Mouse (Mus musculus): ENCODE measurements around the gene Gm7138.
"Not testable (repeated sequence)": the region's sequence is repeated elsewhere in the genome, so short reads cannot be mapped to it uniquely, and the experiment has no call there.

The Gm7138 gene

GRCm38 (mm10) chr10:77776844-77777243 lies at the start of gene Gm7138:
Gene Gm7138 (minus strand): TSS chr10:77776944.
- DNase-seq (ENCODE audit: extremely low read depth, insufficient read length, low spot score) = not testable (repeated sequence)

- no peak for DNase-seq (ENCODE audit: extremely low read depth, insufficient read length, low spot score)
These were observed 42.5 kb upstream of the Gm7138 start for GRCm38 (mm10) chr10:77819203-77819602.

- no peak for DNase-seq (ENCODE audit: extremely low read depth, insufficient read length, low spot score)
These were observed 41.8 kb upstream of the Gm7138 start for GRCm38 (mm10) chr10:77818523-77818922.

- DNase-seq (ENCODE audit: extremely low read depth, insufficient read length, low spot score) = no peak
These were observed 38.8 kb upstream of the Gm7138 start for GRCm38 (mm10) chr10:77815514-77815913.

- no peak for DNase-seq (ENCODE audit: extremely low read depth, insufficient read length, low spot score)
These were observed 37.6 kb upstream of the Gm7138 start, which contains the start of gene Gm2696 for GRCm38 (mm10) chr10:77814382-77814781. Gene Gm2696 (plus strand): TSS chr10:77814682.

- DNase-seq (ENCODE audit: extremely low read depth, insufficient read length, low spot score) = no peak
These were observed 35.0 kb upstream of the Gm7138 start, which contains the start of gene Gm9507 for GRCm38 (mm10) chr10:77811743-77812142. Gene Gm9507 (minus strand): TSS chr10:77811843.

- DNase-seq (ENCODE audit: extremely low read depth, insufficient read length, low spot score) = no peak
These were observed 27.4 kb upstream of the Gm7138 start for GRCm38 (mm10) chr10:77804095-77804494.

- DNase-seq (ENCODE audit: extremely low read depth, insufficient read length, low spot score) = no peak
These were observed 22.3 kb upstream of the Gm7138 start, which contains the start of gene Gm19668 for GRCm38 (mm10) chr10:77798921-77799508. Gene Gm19668 (minus strand): TSS chr10:77799133.

- DNase-seq (ENCODE audit: extremely low read depth, insufficient read length, low spot score) = not testable (repeated sequence)
These were observed 21.6 kb upstream of the Gm7138 start for GRCm38 (mm10) chr10:77798164-77798920.

- DNase-seq (ENCODE audit: extremely low read depth, insufficient read length, low spot score) = no peak
These were observed 20.9 kb upstream of the Gm7138 start for GRCm38 (mm10) chr10:77797677-77798076.

GRCm38 (mm10) chr10:77794976-77795375 lies 18.2 kb upstream of the Gm7138 start, which contains the start of gene Gm9639:
Gene Gm9639 (minus strand): TSS chr10:77795076.
- DNase-seq (ENCODE audit: extremely low read depth, insufficient read length, low spot score) = no peak

GRCm38 (mm10) chr10:77788621-77789020 lies 11.9 kb upstream of the Gm7138 start:
- DNase-seq (ENCODE audit: extremely low read depth, insufficient read length, low spot score) = no peak

- not testable (repeated sequence) for DNase-seq (ENCODE audit: extremely low read depth, insufficient read length, low spot score)
These were observed 11.1 kb upstream of the Gm7138 start, which contains the start of gene Gm7137 for GRCm38 (mm10) chr10:77787876-77788275. Gene Gm7137 (minus strand): TSS chr10:77788200.

- DNase-seq (ENCODE audit: extremely low read depth, insufficient read length, low spot score) = not testable (repeated sequence)
These were observed 6.7 kb upstream of the Gm7138 start for GRCm38 (mm10) chr10:77783396-77783795.

GRCm38 (mm10) chr10:77782442-77782841 lies 5.7 kb upstream of the Gm7138 start, which contains the start of gene Gm3250:
Gene Gm3250 (minus strand): TSS chr10:77782542.
- not testable (repeated sequence) for DNase-seq (ENCODE audit: extremely low read depth, insufficient read length, low spot score)

- not testable (repeated sequence) for DNase-seq (ENCODE audit: extremely low read depth, insufficient read length, low spot score)
These were observed 4.6 kb downstream of the Gm7138 start for GRCm38 (mm10) chr10:77772142-77772541.

- DNase-seq (ENCODE audit: extremely low read depth, insufficient read length, low spot score) = not testable (repeated sequence)
These were observed 5.5 kb downstream of the Gm7138 start, which contains the start of gene Gm3238 for GRCm38 (mm10) chr10:77771225-77771624. Gene Gm3238 (minus strand): TSS chr10:77771325.

GRCm38 (mm10) chr10:77769727-77770126 lies 7.0 kb downstream of the Gm7138 start:
- DNase-seq (ENCODE audit: extremely low read depth, insufficient read length, low spot score) = no peak

GRCm38 (mm10) chr10:77759582-77759981 lies 17.2 kb downstream of the Gm7138 start, which contains the start of gene Gm3233:
Gene Gm3233 (minus strand): TSS chr10:77759682.
- DNase-seq (ENCODE audit: extremely low read depth, insufficient read length, low spot score) = not testable (repeated sequence)

- DNase-seq (ENCODE audit: extremely low read depth, insufficient read length, low spot score) = no peak
These were observed 23.3 kb downstream of the Gm7138 start for GRCm38 (mm10) chr10:77753448-77753847.

- not testable (repeated sequence) for DNase-seq (ENCODE audit: extremely low read depth, insufficient read length, low spot score)
These were observed 24.4 kb downstream of the Gm7138 start for GRCm38 (mm10) chr10:77752312-77752711.

Data from 3134 (cell line).